Mouse (Mus musculus) small intestine, adult 2 months (tissue): Measurements from ENCODE around the gene Ubxn11. TPM values are rescaled to one million over a fixed set of nuclear protein-coding genes. Genes with fewer than 3 reads are reported as not detected.
"Not testable (repeated sequence)": the region's sequence is repeated elsewhere in the genome, so short reads cannot be mapped to it uniquely, and the experiment has no call there.

Source experiments
- H3K27ac ChIP-seq: fragments of 200-500 bp; 2 replicates; pipeline ENCODE4 v1.5.1; 2012; ENCODE audit warnings: low read depth, low read length, control low read depth, inconsistent platforms; ENCODE audit not compliant: insufficient read depth
- H3K27me3 ChIP-seq: fragments of 200-500 bp; 2 replicates; pipeline ENCODE4 v1.6.1; 2012; ENCODE audit warnings: mild to moderate bottlenecking, moderate library complexity, low read length, inconsistent platforms; ENCODE audit not compliant: control insufficient read depth, insufficient read depth
- H3K36me3 ChIP-seq: fragments of 200-500 bp; 2 replicates; pipeline ENCODE4 v1.6.1; 2012; ENCODE audit warnings: mild to moderate bottlenecking, low read length, control low read depth, inconsistent platforms; ENCODE audit not compliant: control insufficient read depth, insufficient read depth
- H3K4me1 ChIP-seq: fragments of 200-500 bp; 2 replicates; pipeline ENCODE4 v1.6.1; 2012; ENCODE audit warnings: low read length, inconsistent platforms, mixed read lengths; ENCODE audit not compliant: control insufficient read depth, insufficient read depth, insufficient read length
- H3K4me3 ChIP-seq: fragments of 200-500 bp; 2 replicates; pipeline ENCODE4 v1.5.1; 2012; ENCODE audit warnings: low read depth, mild to moderate bottlenecking, control low read depth, inconsistent platforms, low read length, moderate library complexity
- CTCF ChIP-seq: fragments of 200-500 bp; IDR thresholded peaks from 2 replicates; pipeline ENCODE4 v1.5.1; 2012; ENCODE audit warnings: low read depth, mild to moderate bottlenecking, control low read depth, inconsistent platforms, low read length, moderate library complexity, mixed read lengths; ENCODE audit not compliant: insufficient replicate concordance, insufficient read length; ENCODE audit errors: extremely low read depth
- POLR2A ChIP-seq: fragments of 200-500 bp; IDR thresholded peaks from 2 replicates; pipeline ENCODE4 v1.6.1; 2012; ENCODE audit warnings: low read depth, mild to moderate bottlenecking, control low read depth, inconsistent platforms, low read length, moderate library complexity
- WGBS: fragments of 180-500 bp; shearing (Covaris S2); methylation state at CpG from one replicate; pipeline ENCODE4 v1.1.7; 2018; 5-methylcytosine and 5-hydroxymethylcytosine counted together
- polyA plus RNA-seq: library from polyadenylated mRNA; depleted of rRNA; stranded (reverse); fragments of >200 nt; gene quantifications from 2 replicates; pipeline ENCODE4 v1.2.3, GENCODE M21; 2012; rRNA removed

The Ubxn11 gene
- polyA plus RNA-seq, 1 experiment: 4.5 TPM

DNA sequence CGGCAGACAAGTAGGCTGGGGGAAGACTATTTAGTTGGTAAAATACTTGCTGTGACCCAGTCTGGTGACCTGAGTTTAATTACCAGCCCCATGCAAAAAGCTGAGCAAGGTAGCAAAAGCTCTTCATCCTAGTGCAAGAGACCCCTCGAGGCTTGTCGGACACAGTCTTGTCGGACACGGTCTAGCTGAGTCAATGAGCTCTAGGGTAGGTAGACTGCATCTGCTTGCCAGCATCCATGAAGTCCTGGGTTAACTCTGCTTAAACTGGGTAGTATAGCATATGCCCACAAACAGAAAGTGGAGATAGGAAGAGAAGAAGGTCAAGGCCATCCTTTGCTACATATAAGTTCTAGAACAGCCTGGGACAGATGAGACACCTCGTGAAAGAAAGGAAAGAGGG, 56.4 kb downstream of the Ubxn11 start:
- Histone ChIP-seq H3K27ac (0 out of 2 replicates have a peak overlapping the region, but pooled peaks have one; percentile 52), H3K27me3 (no peaks in the 10 kb centered on the region), H3K36me3 (peaks cover 4% of the 10 kb centered on the region; the same call in 1 of the 2 replicates), H3K4me1 (peaks cover 7% of the 10 kb centered on the region; the same call in 1 of the 2 replicates), H3K4me3 (no peak overlapping the region)
- TF ChIP-seq POLR2A (no peak), CTCF (no peak)
- 85% methylated on average over 6 of the region's 6 CpGs for WGBS

DNA sequence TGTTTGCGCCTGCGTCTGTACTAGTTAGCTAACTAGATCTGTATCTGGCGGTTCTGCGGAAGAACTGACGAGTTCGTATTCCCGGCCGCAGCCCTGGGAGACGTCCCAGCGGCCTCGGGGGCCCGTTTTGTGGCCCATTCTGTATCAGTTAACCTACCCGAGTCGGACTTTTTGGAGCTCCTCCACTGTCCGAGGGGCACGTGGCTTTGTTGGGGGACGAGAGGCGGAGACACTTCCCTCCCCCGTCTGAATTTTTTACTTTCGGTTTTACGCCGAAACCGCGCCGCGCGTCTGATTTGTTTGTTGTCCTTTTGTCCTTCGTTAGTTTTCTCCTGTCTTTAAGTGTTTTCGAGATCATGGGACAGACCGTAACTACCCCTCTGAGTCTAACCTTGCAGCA, 57.7 kb downstream of the Ubxn11 start:
- not testable (repeated sequence) for H3K27me3 ChIP-seq, H3K4me1 ChIP-seq, H3K36me3 ChIP-seq
- TF ChIP-seq POLR2A: peak; percentile 14; the same call in 1 of the 2 replicates
- 8% methylated on average over 30 of the region's 30 CpGs for WGBS
- Histone ChIP-seq H3K4me3 (peak overlapping the region; percentile 65), H3K27ac (peak overlapping the region; percentile 78)

DNA sequence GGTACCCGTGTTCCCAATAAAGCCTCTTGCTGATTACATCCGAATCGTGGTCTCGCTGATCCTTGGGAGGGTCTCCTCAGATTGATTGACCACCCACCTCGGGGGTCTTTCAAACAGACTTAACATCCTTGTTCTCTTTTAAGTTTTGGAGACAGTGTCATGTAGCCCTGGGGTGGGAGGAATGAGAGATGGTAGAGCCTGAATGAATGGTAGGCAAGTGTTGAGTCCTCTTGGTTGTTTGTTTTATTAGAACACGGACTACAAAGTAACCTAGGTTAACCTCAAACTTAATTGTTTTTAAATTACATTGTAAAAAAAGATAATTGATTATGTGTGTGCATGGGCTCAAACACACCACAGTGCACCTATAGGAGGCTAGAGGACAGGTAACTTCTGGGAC, 62.2 kb downstream of the Ubxn11 start:
- TF ChIP-seq POLR2A: no peak
- no peak for TF ChIP-seq CTCF
- H3K27ac ChIP-seq: peak overlapping the region; percentile 92
- peaks cover 17% of the 10 kb centered on the region for H3K36me3 ChIP-seq
- WGBS: 28% methylated on average over 6 of the region's 6 CpGs
- no peaks in the 10 kb centered on the region for H3K27me3 ChIP-seq
- no peaks in the 10 kb centered on the region for H3K4me1 ChIP-seq
- peak overlapping the region; percentile 30 for H3K4me3 ChIP-seq

DNA sequence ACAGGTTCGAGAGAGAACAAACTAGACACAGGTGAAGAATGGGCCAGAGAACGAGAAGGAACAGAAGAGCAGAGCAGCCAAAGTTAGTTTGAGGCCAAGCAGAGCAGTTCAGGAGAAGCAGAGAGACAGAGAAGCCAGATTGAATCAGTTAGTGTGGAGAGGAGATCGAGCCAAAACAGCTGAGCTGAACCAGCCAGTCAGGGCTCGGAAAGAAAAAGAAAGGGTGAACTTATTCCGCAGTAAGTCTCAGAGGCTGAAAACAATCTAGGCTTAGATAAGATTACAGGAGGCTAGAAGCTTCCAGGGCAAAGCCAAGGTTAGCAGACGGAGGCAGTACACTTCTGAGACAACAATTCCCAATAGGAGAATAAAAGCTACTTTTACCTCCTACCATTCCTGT, 62.7 kb downstream of the Ubxn11 start:
- Histone ChIP-seq H3K27me3 (no peaks in the 10 kb centered on the region), H3K36me3 (peaks cover 17% of the 10 kb centered on the region), H3K27ac (peak overlapping the region; percentile 92), H3K4me3 (peak overlapping the region; percentile 2; the same call in 1 of the 2 replicates), H3K4me1 (no peaks in the 10 kb centered on the region)
- 20% methylated on average over 6 of the region's 6 CpGs for WGBS
- no peak for TF ChIP-seq CTCF
- no peak for TF ChIP-seq POLR2A

DNA sequence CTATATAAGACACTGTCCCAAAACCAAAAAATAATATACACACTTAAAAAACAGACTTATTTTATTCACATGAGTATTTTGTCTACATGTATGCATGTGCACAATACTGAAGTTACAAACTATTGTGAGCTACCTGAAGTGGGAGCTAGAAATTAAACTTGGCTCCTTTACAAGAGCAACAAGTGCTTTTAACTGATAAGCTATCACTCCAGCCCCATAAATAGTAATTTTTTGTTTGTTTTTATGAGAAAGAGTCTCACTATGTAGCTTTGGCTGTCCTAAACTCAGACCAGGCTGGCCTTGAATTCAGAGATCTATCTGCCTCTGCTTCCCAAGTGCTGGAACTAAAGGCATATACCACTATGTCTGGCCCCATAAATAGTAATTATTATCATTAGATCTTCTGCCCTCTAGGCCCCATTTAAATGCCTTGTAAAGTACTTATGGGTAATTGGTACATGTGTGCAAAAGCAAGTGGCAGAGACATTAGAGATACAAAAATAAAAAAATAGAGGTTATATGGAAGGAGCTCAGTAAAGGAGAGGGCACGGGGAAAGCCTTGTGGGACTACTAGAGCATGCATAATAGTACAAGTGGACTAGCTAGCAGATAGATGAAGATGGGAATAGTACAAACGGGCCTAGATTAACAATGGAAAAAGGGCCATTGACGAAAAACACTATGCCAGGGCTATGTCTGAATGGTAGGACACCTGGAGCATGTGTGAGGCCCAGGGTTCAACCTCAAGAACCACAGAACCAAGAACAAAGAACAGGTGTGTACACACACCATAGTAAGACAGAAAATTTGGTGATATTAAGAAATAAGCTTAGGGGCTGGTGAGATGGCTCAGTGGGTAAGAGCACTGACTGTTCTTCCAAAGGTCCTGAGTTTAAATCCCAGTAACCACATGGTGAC, 63.4 kb downstream of the Ubxn11 start:
- H3K36me3 ChIP-seq: peaks cover 21% of the 10 kb centered on the region
- H3K4me1 ChIP-seq: no peaks in the 10 kb centered on the region
- H3K27me3 ChIP-seq: no peaks in the 10 kb centered on the region
- WGBS: 42% methylated on average over 3 of the region's 3 CpGs
- H3K4me3 ChIP-seq: no peak overlapping the region
- no peak overlapping the region for H3K27ac ChIP-seq
- TF ChIP-seq POLR2A (no peak), CTCF (no peak)

DNA sequence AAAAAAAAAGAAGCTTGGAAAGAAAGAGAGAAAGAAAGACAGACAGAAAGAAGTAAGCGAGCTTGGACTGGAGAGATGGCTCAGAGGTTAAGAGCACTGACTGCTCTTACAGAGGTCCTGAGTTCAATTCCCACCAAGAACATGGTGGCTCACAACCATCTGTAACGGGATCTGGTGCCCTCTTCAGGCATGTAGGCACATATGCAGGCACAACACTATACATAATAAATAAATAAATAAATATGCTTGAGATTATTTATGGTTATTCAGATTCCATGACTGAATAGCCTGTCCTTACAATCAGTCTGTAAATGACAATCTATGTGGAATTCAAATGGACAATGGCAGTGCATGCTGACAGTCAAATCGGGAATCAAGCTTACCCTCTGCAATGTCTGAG, 64.5 kb downstream of the Ubxn11 start:
- no peaks in the 10 kb centered on the region for H3K4me1 ChIP-seq
- H3K4me3 ChIP-seq: no peak overlapping the region
- H3K36me3 ChIP-seq: peaks cover 21% of the 10 kb centered on the region

DNA sequence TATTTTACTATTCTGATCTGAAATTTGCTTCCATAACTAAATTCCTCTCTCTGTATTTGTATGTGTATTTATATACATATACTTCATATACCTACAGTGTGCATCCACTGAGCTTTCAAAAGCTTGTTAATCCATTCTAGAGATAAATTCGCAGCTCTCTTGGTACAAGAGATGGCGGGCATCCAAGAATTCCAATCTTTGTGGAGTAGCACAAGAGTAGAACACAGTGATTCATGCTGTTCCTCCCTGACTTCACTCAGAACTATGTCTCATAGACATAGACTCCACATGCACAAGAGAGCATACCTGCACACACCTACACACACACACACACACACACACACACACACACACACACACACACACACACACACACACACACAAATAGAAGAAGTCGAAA, 70.0 kb downstream of the Ubxn11 start:
- Histone ChIP-seq H3K4me3 (no peak overlapping the region), H3K27me3 (no peaks in the 10 kb centered on the region), H3K4me1 (no peaks in the 10 kb centered on the region), H3K27ac (no peak overlapping the region), H3K36me3 (peaks cover 5% of the 10 kb centered on the region; the same call in 1 of the 2 replicates)
- TF ChIP-seq POLR2A (no peak), CTCF (no peak)
- 60% methylated on average over 3 of the region's 3 CpGs for WGBS

More for the DNA sequence above, 64.5 kb downstream of the Ubxn11 start:
- H3K27ac ChIP-seq: no peak overlapping the region
- no peak for TF ChIP-seq CTCF
- TF ChIP-seq POLR2A: no peak
- 92% methylated on average over 3 of the region's 3 CpGs for WGBS
- H3K27me3 ChIP-seq: no peaks in the 10 kb centered on the region

Other genes with a start within 250 kb of the Ubxn11 start
- 91.5 and 220 TPM in 2 replicates for gene Rps6ka1, start 214.8 kb upstream of the Ubxn11 start, polyA plus RNA-seq
- 2.5 and 6.3 TPM in 2 replicates for gene Hmgn2, start 133.9 kb upstream of the Ubxn11 start, polyA plus RNA-seq
- gene Dhdds, start 101.7 kb upstream of the Ubxn11 start, polyA plus RNA-seq: 10.3 and 16.0 TPM in 2 replicates
- not detected in 2 replicates for gene Lin28a, start 83.7 kb upstream of the Ubxn11 start, polyA plus RNA-seq
- gene Zfp683, start 48.7 kb upstream of the Ubxn11 start, polyA plus RNA-seq: 0.24 and 1.3 TPM in 2 replicates
- gene Crybg2, start 41.8 kb upstream of the Ubxn11 start, polyA plus RNA-seq: 57.7 and 92.5 TPM in 2 replicates
- gene Cd52, start 7.5 kb upstream of the Ubxn11 start, polyA plus RNA-seq: 21.7 and 35.1 TPM in 2 replicates
- gene Sh3bgrl3, start 26.2 kb downstream of the Ubxn11 start, polyA plus RNA-seq: 453 and 911 TPM in 2 replicates
- gene Cep85, start 84.5 kb downstream of the Ubxn11 start, polyA plus RNA-seq: 5.3 and 19.2 TPM in 2 replicates
- gene Gm7534, start 100.4 kb downstream of the Ubxn11 start, polyA plus RNA-seq: not detected in 2 replicates
- 0.52 and 1.4 TPM in 2 replicates for gene Catsper4, start 124.8 kb downstream of the Ubxn11 start, polyA plus RNA-seq
- 16.3 and 42.5 TPM in 2 replicates for gene Cnksr1, start 135.8 kb downstream of the Ubxn11 start, polyA plus RNA-seq
- gene E130218I03Rik, start 141.1 kb downstream of the Ubxn11 start, polyA plus RNA-seq: not detected in 2 replicates
- 6.4 and 7.2 TPM in 2 replicates for gene Zfp593, start 143.0 kb downstream of the Ubxn11 start, polyA plus RNA-seq
- gene Gm30191, start 144.4 kb downstream of the Ubxn11 start, polyA plus RNA-seq: 0.35 TPM in 1 of 2 replicates, not detected in the other
- gene Grrp1, start 151.5 kb downstream of the Ubxn11 start, polyA plus RNA-seq: 8.6 and 16.7 TPM in 2 replicates
- 1.4 and 1.6 TPM in 2 replicates for gene Pdik1l, start 185.3 kb downstream of the Ubxn11 start, polyA plus RNA-seq
- gene Trim63, start 212.6 kb downstream of the Ubxn11 start, polyA plus RNA-seq: 0.46 TPM in 1 of 2 replicates, not detected in the other
- gene Slc30a2, start 240.6 kb downstream of the Ubxn11 start, polyA plus RNA-seq: 25.8 and 57.1 TPM in 2 replicates